Mouse (Mus musculus): ENCODE measurements around the gene Etfdh. TPM values are rescaled to one million over a fixed set of nuclear protein-coding genes. Genes with fewer than 3 reads are reported as not detected.

Etfdh gene
- polyA plus RNA-seq, 1 experiment from 2014 or later, result 187 TPM

- Histone ChIP-seq H3K27ac (no peak overlapping the region), H3K4me1 (replicated peaks) (peaks cover 12% of the 10 kb centered on the region), H3K9ac (no peak overlapping the region), H3K36me3 (no peaks in the 10 kb centered on the region), H3K4me2 (no peak overlapping the region), H3K4me3 (no peak overlapping the region), H3K27me3 (no peaks in the 10 kb centered on the region), H3K9me3 (replicated peaks) (no peaks in the 10 kb centered on the region)
- no peak for ATAC-seq (replicated peaks; ENCODE audit: insufficient number of reproducible peaks, insufficient read depth, low FRiP score, low read depth)
- 59% methylated on average over 10 of the region's 10 CpGs for WGBS
Measured at GRCm38 (mm10) chr3:79564875-79565606, 64.3 kb downstream of the Etfdh start.

GRCm38 (mm10) chr3:79563511-79563910 lies 65.8 kb downstream of the Etfdh start:
- Histone ChIP-seq H3K4me3 (no peak overlapping the region), H3K36me3 (no peaks in the 10 kb centered on the region), H3K9ac (no peak overlapping the region), H3K4me1 (replicated peaks) (peaks cover 15% of the 10 kb centered on the region), H3K27ac (no peak overlapping the region), H3K27me3 (no peaks in the 10 kb centered on the region), H3K9me3 (replicated peaks) (no peaks in the 10 kb centered on the region), H3K4me2 (no peak overlapping the region)
- no peak for ATAC-seq (replicated peaks; ENCODE audit: insufficient number of reproducible peaks, insufficient read depth, low FRiP score, low read depth)
- WGBS, result 72% methylated on average over 2 of the region's 2 CpGs

- no peak overlapping the region for H3K9ac ChIP-seq
- ATAC-seq (replicated peaks; ENCODE audit: insufficient number of reproducible peaks, insufficient read depth, low FRiP score, low read depth), result no peak
- H3K9me3 ChIP-seq (replicated peaks), result no peaks in the 10 kb centered on the region
- H3K4me3 ChIP-seq, result no peak overlapping the region
- peaks cover 10% of the 10 kb centered on the region for H3K4me1 ChIP-seq (replicated peaks)
- H3K4me2 ChIP-seq, result no peak overlapping the region
- H3K27ac ChIP-seq, result no peak overlapping the region
- H3K36me3 ChIP-seq, result no peaks in the 10 kb centered on the region
- WGBS, result 77% methylated on average over 10 of the region's 10 CpGs
- H3K27me3 ChIP-seq, result no peaks in the 10 kb centered on the region
Measured at GRCm38 (mm10) chr3:79561784-79562715, 67.2 kb downstream of the Etfdh start.

- Histone ChIP-seq H3K27me3 (no peaks in the 10 kb centered on the region), H3K4me3 (no peak overlapping the region), H3K36me3 (no peaks in the 10 kb centered on the region), H3K4me2 (no peak overlapping the region), H3K9ac (no peak overlapping the region), H3K4me1 (replicated peaks) (0 out of 2 replicates have a peak, but pooled peaks cover 4% of the 10 kb centered on the region), H3K27ac (no peak overlapping the region), H3K9me3 (replicated peaks) (no peaks in the 10 kb centered on the region)
- no peak for ATAC-seq (replicated peaks; ENCODE audit: insufficient number of reproducible peaks, insufficient read depth, low FRiP score, low read depth)
- WGBS, result 93% methylated on average over 6 of the region's 6 CpGs
Measured at GRCm38 (mm10) chr3:79560555-79560954, 68.7 kb downstream of the Etfdh start.

- Histone ChIP-seq H3K4me2 (no peak overlapping the region), H3K36me3 (no peaks in the 10 kb centered on the region), H3K9ac (no peak overlapping the region), H3K9me3 (replicated peaks) (no peaks in the 10 kb centered on the region), H3K27me3 (no peaks in the 10 kb centered on the region), H3K4me3 (no peak overlapping the region), H3K4me1 (replicated peaks) (0 out of 2 replicates have a peak, but pooled peaks cover 4% of the 10 kb centered on the region), H3K27ac (peak overlapping the region; percentile 10; the same call in 1 of the 2 replicates)
- WGBS, result 72% methylated on average over 5 of the region's 5 CpGs
- no peak for ATAC-seq (replicated peaks; ENCODE audit: insufficient number of reproducible peaks, insufficient read depth, low FRiP score, low read depth)
Measured at GRCm38 (mm10) chr3:79559773-79560045, 69.6 kb downstream of the Etfdh start.

- ATAC-seq (replicated peaks; ENCODE audit: insufficient number of reproducible peaks, insufficient read depth, low FRiP score, low read depth), result peak; percentile 63; the same call in 1 of the 2 replicates
- H3K4me2 ChIP-seq, result no peak overlapping the region
- WGBS, result 64% methylated on average over 9 of the region's 9 CpGs
Measured at GRCm38 (mm10) chr3:79559021-79559772, 70.1 kb downstream of the Etfdh start.

GRCm38 (mm10) chr3:79555061-79555460 lies 74.2 kb downstream of the Etfdh start:
- Histone ChIP-seq H3K9me3 (replicated peaks) (no peaks in the 10 kb centered on the region), H3K27me3 (no peaks in the 10 kb centered on the region), H3K36me3 (no peaks in the 10 kb centered on the region), H3K9ac (no peak overlapping the region), H3K4me3 (no peak overlapping the region), H3K27ac (no peak overlapping the region), H3K4me1 (replicated peaks) (0 out of 2 replicates have a peak, but pooled peaks cover 7% of the 10 kb centered on the region), H3K4me2 (no peak overlapping the region)
- ATAC-seq (replicated peaks; ENCODE audit: insufficient number of reproducible peaks, insufficient read depth, low FRiP score, low read depth), result no peak
- 68% methylated on average over 6 of the region's 6 CpGs for WGBS

More at GRCm38 (mm10) chr3:79559021-79559772, 70.1 kb downstream of the Etfdh start:
- H3K36me3 ChIP-seq, result no peaks in the 10 kb centered on the region
- H3K4me1 ChIP-seq (replicated peaks), result 0 out of 2 replicates have a peak, but pooled peaks cover 4% of the 10 kb centered on the region
- no peaks in the 10 kb centered on the region for H3K27me3 ChIP-seq
- H3K9me3 ChIP-seq (replicated peaks), result no peaks in the 10 kb centered on the region
- no peak overlapping the region for H3K9ac ChIP-seq
- no peak overlapping the region for H3K4me3 ChIP-seq
- peak overlapping the region; percentile 10; the same call in 1 of the 2 replicates for H3K27ac ChIP-seq

Other genes with a start within 250 kb of the Etfdh start
- gene Fnip2, start 61.7 kb downstream of the Etfdh start, polyA plus RNA-seq (2015; fragmentation: Nextera tagmentation; extraction: Ambion mirVana), result 2.9 and 3.6 TPM in 2 replicates
- 91.9 and 99.3 TPM in 2 replicates for gene Ppid, start 38.2 kb downstream of the Etfdh start, polyA plus RNA-seq (2015; fragmentation: Nextera tagmentation; extraction: Ambion mirVana)
- gene 4930579G24Rik, start 421 bp downstream of the Etfdh start, polyA plus RNA-seq (2015; fragmentation: Nextera tagmentation; extraction: Ambion mirVana), result 22.6 and 23.7 TPM in 2 replicates
- gene Rxfp1, start 108.4 kb upstream of the Etfdh start, polyA plus RNA-seq (2015; fragmentation: Nextera tagmentation; extraction: Ambion mirVana), result 9.2 and 10.3 TPM in 2 replicates
- 8.3 and 8.9 TPM in 2 replicates for gene Tmem144, start 223.3 kb upstream of the Etfdh start, polyA plus RNA-seq (2015; fragmentation: Nextera tagmentation; extraction: Ambion mirVana)

Measured in heart, embryonic 15.5 days (tissue).